Mouse (Mus musculus): ENCODE data around the gene C2cd5. TPM values are rescaled to one million over a fixed set of nuclear protein-coding genes. Genes with fewer than 3 reads are reported as not detected.

Gene C2cd5
- 10 to 100 TPM; 56.5 to 67.7 TPM for polyA plus RNA-seq (2017; shearing (Covaris generic))

DNA sequence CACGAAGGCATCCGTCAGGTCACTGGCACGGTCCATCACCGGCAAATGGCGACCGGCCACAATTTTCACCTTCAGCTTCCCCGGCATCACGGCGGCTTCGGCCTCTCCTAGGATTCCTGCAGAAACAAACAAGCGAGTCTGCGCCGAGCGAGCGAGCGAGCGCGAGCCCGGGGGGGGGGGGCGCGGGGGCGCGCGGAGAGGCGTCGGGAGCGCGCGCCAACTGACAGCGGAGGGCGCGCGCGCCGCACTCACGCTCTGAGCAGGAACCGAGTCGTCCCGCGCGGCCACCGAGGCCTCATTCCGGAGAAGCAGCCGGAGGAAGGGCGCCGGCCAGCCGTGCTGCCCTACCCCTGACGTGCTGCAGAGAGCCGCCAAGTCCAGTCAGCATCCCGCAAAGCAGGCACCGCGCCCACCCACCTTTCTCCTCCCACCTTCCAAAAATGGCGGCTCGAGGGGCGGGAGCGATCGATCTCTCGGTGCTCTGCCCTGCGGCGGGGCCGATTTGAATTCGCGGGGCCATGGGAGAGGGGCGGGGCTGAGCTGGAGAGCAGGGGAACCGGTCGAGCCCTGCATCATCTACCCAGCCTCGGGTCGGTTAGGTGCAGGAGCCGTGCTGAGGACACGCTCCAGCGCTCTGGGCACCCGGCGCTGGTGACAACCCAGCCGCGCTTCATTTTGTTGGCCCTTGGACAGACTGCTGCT is at the start of gene C2cd5:
Gene C2cd5 (minus strand): TSS at position 461 of the 702 bp plus-strand sequence.

DNA sequence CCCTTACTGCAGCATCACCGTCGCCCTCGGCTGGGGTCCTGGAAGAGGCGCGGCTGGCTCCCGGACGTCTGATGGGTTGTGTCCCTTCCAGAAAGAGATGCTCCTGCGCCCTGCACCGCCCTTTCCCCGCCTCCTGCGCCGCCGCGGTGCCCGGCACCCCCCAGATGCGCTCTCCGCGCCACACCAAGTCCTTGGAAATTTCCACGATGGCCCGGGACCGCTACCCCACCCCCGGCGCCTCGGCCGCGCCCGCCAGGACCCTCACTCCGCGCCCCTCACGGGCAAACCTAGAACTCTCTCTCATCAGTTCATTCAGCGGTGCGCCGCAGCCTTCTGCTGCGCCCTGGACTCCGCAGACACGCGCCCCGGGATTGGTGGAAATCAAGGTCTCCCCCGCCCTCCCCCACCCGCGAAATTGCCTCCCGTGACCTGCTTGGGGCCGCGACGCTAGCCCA is 135.8 kb downstream of the C2cd5 start, which contains the start of gene St8sia1:
Gene St8sia1 (minus strand): TSS at position 377 of the 455 bp plus-strand sequence.

Other genes starting within 250 kb of the C2cd5 start
- gene St8sia1, start 135.7 kb downstream of the C2cd5 start, polyA plus RNA-seq (2017; shearing (Covaris generic)), result 1 to 10 TPM; 7.9 to 8.3 TPM
- gene Etnk1, start 67.1 kb upstream of the C2cd5 start, polyA plus RNA-seq (2017; shearing (Covaris generic)), result 10 to 100 TPM; 52.3 to 61.5 TPM

Measured in activated CD4-positive, CD25-positive, alpha-beta regulatory T cell (primary cell).